In genomic region chr12:24493011-24493410, GRCm38 (mm10) we compare ENCODE assay signal across 9 mouse cellular contexts. TPM values are rescaled to one million over a fixed set of nuclear protein-coding genes. Genes with fewer than 3 reads are reported as not detected.
DNase-seq lines count a peak whose midpoint lies in the region; ATAC-seq and TF ChIP-seq lines count a peak whose summit lies in the region.
"Had no signal": no experiment of that assay in that cellular context is flagged by ENCODE, and none has a peak within 500 bp of the region (broad histone marks: within the 10 kb centered on the region; RNA-seq: fewer than 3 reads in every experiment).

No protein-coding gene starts in this region.

- peak overlapping the region; percentile 35; the same call in 1 of the 2 replicates for H3K4me3 ChIP-seq in kidney, adult 2 months (ENCODE audit: insufficient read depth, low read depth, low read length)
- no peak overlapping the region for H3K4me3 ChIP-seq in forebrain, embryonic 12.5 days (replicated peaks)
- no peak overlapping the region for H3K4me3 ChIP-seq in limb, embryonic 14.5 days (replicated peaks; ENCODE audit: low read length)

- no peak overlapping the region for H3K27ac ChIP-seq in kidney, adult 2 months (ENCODE audit: insufficient read depth, low read depth, low read length)
- H3K27ac ChIP-seq in forebrain, embryonic 12.5 days = no peak overlapping the region
- no peak overlapping the region for H3K27ac ChIP-seq in limb, embryonic 14.5 days (replicated peaks; ENCODE audit: low read depth, low read length)

- no peak for DNase-seq in kidney, adult 2 months
- no peak for DNase-seq in kidney, adult 9 months
- DNase-seq in CD4-positive, CD25-positive, alpha-beta regulatory T cell, adult 2 months (ENCODE audit: low read depth, low spot score) = peak; percentile 6
- no peak for DNase-seq in limb, embryonic 14.5 days (ENCODE audit: low spot score)
- no peak for DNase-seq in urinary bladder, postnatal 4 days (ENCODE audit: low spot score in 2 of 2)
- DNase-seq in frontal cortex, postnatal 25 days (ENCODE audit: low spot score in 2 of 2) = no peak
- no peak for DNase-seq in adipocyte (ENCODE audit: low spot score)
- DNase-seq: cerebellum, adult 11-12 months had no signal

- H3K9me3 ChIP-seq in forebrain, embryonic 12.5 days = no peaks in the 10 kb centered on the region
- H3K9me3 ChIP-seq in limb, embryonic 14.5 days (ENCODE audit: control insufficient read depth, low read length) = no peaks in the 10 kb centered on the region

- ATAC-seq in forebrain, embryonic 12.5 days (ENCODE audit: low FRiP score) = no peak
- no peak for ATAC-seq in limb, embryonic 14.5 days (ENCODE audit: low FRiP score, low read depth)

- TF ChIP-seq POLR2A in kidney, adult 2 months (IDR thresholded peaks at IDR 0.05; ENCODE audit: low read depth, low read length) = no peak
- TF ChIP-seq POLR2A in limb, embryonic 14.5 days (IDR thresholded peaks at IDR 0.05; ENCODE audit: borderline replicate concordance, extremely low read depth, insufficient read depth, insufficient read length) = no peak

- TF ChIP-seq CTCF in kidney, adult 2 months (conservative IDR thresholded peaks at IDR 0.05; ENCODE audit: insufficient read depth, insufficient read length, low read depth, low read length) = no peak

- 33% methylated on average over 9 of the region's 9 CpGs for WGBS in kidney, adult 2 months
- 63% methylated on average over 9 of the region's 9 CpGs for WGBS in forebrain, embryonic 12.5 days
- 74% methylated on average over 9 of the region's 9 CpGs for WGBS in limb, embryonic 14.5 days

- H3K4me1 ChIP-seq in kidney, adult 2 months (ENCODE audit: control insufficient read depth, insufficient read depth, low read length) = no peaks in the 10 kb centered on the region
- no peaks in the 10 kb centered on the region for H3K4me1 ChIP-seq in forebrain, embryonic 12.5 days
- H3K4me1 ChIP-seq in limb, embryonic 14.5 days (ENCODE audit: control insufficient read depth, insufficient read depth, low read length) = no peaks in the 10 kb centered on the region

- peak overlapping the region; percentile 33 for H3K4me2 ChIP-seq in forebrain, embryonic 12.5 days
- peak overlapping the region; percentile 37; the same call in 1 of the 2 replicates for H3K4me2 ChIP-seq in limb, embryonic 14.5 days (replicated peaks; ENCODE audit: low read depth, low read length, severe bottlenecking)

- no peak overlapping the region for H3K9ac ChIP-seq in forebrain, embryonic 12.5 days
- peak overlapping the region; percentile 25; the same call in 1 of the 2 replicates for H3K9ac ChIP-seq in limb, embryonic 14.5 days (ENCODE audit: low read depth, low read length, severe bottlenecking)

- no peaks in the 10 kb centered on the region for H3K27me3 ChIP-seq in kidney, adult 2 months (replicated peaks; ENCODE audit: control insufficient read depth, insufficient read depth, low read length)
- no peaks in the 10 kb centered on the region for H3K27me3 ChIP-seq in forebrain, embryonic 12.5 days
- H3K27me3 ChIP-seq in limb, embryonic 14.5 days (ENCODE audit: control insufficient read depth, insufficient read depth, low read length) = no peaks in the 10 kb centered on the region

- no peaks in the 10 kb centered on the region for H3K36me3 ChIP-seq in kidney, adult 2 months (ENCODE audit: control insufficient read depth, insufficient read depth, low read length)
- no peaks in the 10 kb centered on the region for H3K36me3 ChIP-seq in forebrain, embryonic 12.5 days (replicated peaks)
- H3K36me3 ChIP-seq in limb, embryonic 14.5 days (ENCODE audit: control insufficient read depth, insufficient read depth, low read length) = no peaks in the 10 kb centered on the region

RNA-seq across cellular contexts. Expression of gene Taf1b, which starts 5.1 kb away (rescaled TPM):
- polyA plus RNA-seq in kidney, adult 2 months (2012; rRNA removed) = 7.6 and 9.5 TPM in 2 replicates
- 34.5 and 34.6 TPM in 2 replicates for polyA plus RNA-seq in forebrain, embryonic 12.5 days (2016; fragmentation: Nextera tagmentation; extraction: Ambion mirVana)
- polyA plus RNA-seq in limb, embryonic 14.5 days (2012; rRNA removed) = 13.1 and 19.5 TPM in 2 replicates
- 28.0 and 30.6 TPM in 2 replicates for polyA plus RNA-seq in limb, embryonic 14.5 days (2014; fragmentation: Nextera tagmentation; extraction: Ambion mirVana)
